Mouse (Mus musculus) embryonic facial prominence, embryonic 12.5 days (tissue): Measurements from ENCODE around the gene Eif4b. TPM values are rescaled to one million over a fixed set of nuclear protein-coding genes. Genes with fewer than 3 reads are reported as not detected.

ENCODE experiments used
- ATAC-seq: fragments of 200-750 bp; cut with Nextera tagmentation; 2 replicates; pipeline ENCODE4 v1.8.0; 2017; ENCODE audit not compliant: insufficient number of reproducible peaks, insufficient read depth, low FRiP score, low TSS enrichment
- H3K27ac ChIP-seq: fragments of 300-500 bp; sonication (generic); 2 replicates; pipeline ENCODE4 v1.5.1; 2016; ENCODE audit warnings: mild to moderate bottlenecking
- H3K27me3 ChIP-seq: fragments of 300-500 bp; sonication (generic); 2 replicates; pipeline ENCODE4 v1.6.1; 2016; ENCODE audit warnings: mild to moderate bottlenecking, moderate library complexity
- H3K36me3 ChIP-seq: fragments of 300-500 bp; sonication (generic); 2 replicates; pipeline ENCODE4 v1.6.1; 2016; ENCODE audit warnings: mild to moderate bottlenecking
- H3K4me1 ChIP-seq: fragments of 300-500 bp; sonication (generic); 2 replicates; pipeline ENCODE4 v1.6.1; 2016
- H3K4me2 ChIP-seq: fragments of 300-500 bp; sonication (generic); replicated peaks from 2 replicates; pipeline ENCODE4 v1.6.1; 2016; ENCODE audit warnings: mild to moderate bottlenecking, moderate library complexity
- H3K4me3 ChIP-seq: fragments of 300-500 bp; sonication (generic); 2 replicates; pipeline ENCODE4 v1.5.1; 2016; ENCODE audit warnings: mild to moderate bottlenecking
- H3K9ac ChIP-seq: fragments of 300-500 bp; sonication (generic); 2 replicates; pipeline ENCODE4 v1.6.1; 2016; ENCODE audit warnings: mild to moderate bottlenecking, moderate library complexity
- H3K9me3 ChIP-seq: fragments of 300-500 bp; sonication (generic); 2 replicates; pipeline ENCODE4 v1.6.1; 2016; ENCODE audit warnings: mild to moderate bottlenecking, moderate library complexity
- WGBS: fragments of 180-500 bp; shearing (Covaris S2); methylation state at CpG from one replicate; pipeline ENCODE4 v1.1.7; 2016; 5-methylcytosine and 5-hydroxymethylcytosine counted together
- polyA plus RNA-seq: library from polyadenylated mRNA; unstranded; fragments of >200 nt; fragmentation: Nextera tagmentation; extraction: Ambion mirVana; gene quantifications from 2 replicates; pipeline ENCODE4 v1.2.1, GENCODE M21; 2016

Eif4b gene
- polyA plus RNA-seq, 1 experiment from 2014 or later, result 120 TPM

DNA sequence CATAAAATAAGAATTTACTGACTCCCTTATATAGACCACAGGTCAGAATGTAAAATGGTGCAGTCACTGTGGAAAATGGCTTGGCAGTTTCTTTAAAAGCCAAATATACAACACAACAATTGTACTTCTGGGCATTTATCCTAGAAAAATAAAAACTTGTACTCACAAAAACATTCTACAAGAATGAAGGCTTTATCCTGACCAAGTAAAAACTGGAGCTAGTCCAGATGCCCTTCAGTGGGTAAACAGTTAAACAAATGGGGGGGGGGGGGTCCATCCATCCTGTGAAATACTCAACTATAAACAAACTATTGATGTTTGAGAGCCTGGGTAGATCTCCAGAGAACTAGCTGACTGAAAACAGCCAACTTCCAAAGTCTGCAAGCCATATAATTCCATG is 23.7 kb upstream of the Eif4b start:
- Histone ChIP-seq H3K36me3 (no peaks in the 10 kb centered on the region), H3K9me3 (no peaks in the 10 kb centered on the region), H3K27me3 (no peaks in the 10 kb centered on the region), H3K27ac (no peak overlapping the region), H3K4me3 (no peak overlapping the region), H3K4me2 (no peak overlapping the region), H3K9ac (no peak overlapping the region), H3K4me1 (no peaks in the 10 kb centered on the region)
- no peak for ATAC-seq

- H3K4me3 ChIP-seq, result peak overlapping the region; percentile 44
- WGBS, result under 1% methylated on average over 24 of the region's 33 CpGs
- no peaks in the 10 kb centered on the region for H3K27me3 ChIP-seq
- H3K27ac ChIP-seq, result peak overlapping the region; percentile 24; the same call in 1 of the 2 replicates
- H3K9ac ChIP-seq, result peak overlapping the region; percentile 55
- peak overlapping the region; percentile 64 for H3K4me2 ChIP-seq
- H3K9me3 ChIP-seq, result no peaks in the 10 kb centered on the region
- peak; percentile 73; the same call in 1 of the 2 replicates for ATAC-seq
- H3K36me3 ChIP-seq, result no peaks in the 10 kb centered on the region
- H3K4me1 ChIP-seq, result no peaks in the 10 kb centered on the region
These were observed 21.5 kb upstream of the Eif4b start for GRCm38 (mm10) chr15:102051920-102052683.

DNA sequence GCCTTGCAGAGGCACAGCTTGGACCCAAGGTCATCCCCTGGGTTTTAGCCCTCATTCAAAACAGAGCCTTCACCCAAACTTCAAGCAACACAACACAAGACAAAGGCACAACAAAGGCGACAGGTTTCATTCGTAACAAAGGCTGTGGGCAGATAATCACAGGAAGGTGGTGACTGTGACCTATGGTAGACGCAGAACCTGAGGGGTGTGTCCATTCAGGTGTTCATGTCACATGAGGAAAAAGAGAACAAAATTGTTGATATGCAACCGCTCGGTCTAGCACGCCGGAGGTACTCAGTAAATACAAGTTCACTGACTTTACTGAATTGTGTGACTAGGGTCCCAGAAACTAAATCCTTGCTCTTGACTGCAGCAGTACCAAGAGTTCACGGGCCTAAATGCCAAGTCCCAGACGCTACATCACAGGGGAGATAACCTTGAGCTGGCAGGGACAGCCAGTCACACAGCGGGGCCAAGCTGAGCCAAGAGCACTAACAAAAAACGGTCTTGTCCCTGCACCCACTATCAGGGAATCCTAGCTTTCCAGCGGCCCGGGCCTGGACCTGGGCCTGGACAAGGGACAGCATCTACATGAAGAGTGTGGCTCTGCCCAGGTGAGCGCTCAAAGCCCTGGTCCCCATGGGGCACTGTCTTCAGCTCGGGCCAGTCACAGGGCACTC is 16.9 kb upstream of the Eif4b start:
- H3K9ac ChIP-seq, result no peak overlapping the region
- no peaks in the 10 kb centered on the region for H3K4me1 ChIP-seq
- no peaks in the 10 kb centered on the region for H3K9me3 ChIP-seq
- 88% methylated on average over 15 of the region's 15 CpGs for WGBS
- no peaks in the 10 kb centered on the region for H3K36me3 ChIP-seq
- ATAC-seq, result no peak
- no peak overlapping the region for H3K4me2 ChIP-seq
- H3K4me3 ChIP-seq, result no peak overlapping the region
- no peaks in the 10 kb centered on the region for H3K27me3 ChIP-seq
- H3K27ac ChIP-seq, result no peak overlapping the region

DNA sequence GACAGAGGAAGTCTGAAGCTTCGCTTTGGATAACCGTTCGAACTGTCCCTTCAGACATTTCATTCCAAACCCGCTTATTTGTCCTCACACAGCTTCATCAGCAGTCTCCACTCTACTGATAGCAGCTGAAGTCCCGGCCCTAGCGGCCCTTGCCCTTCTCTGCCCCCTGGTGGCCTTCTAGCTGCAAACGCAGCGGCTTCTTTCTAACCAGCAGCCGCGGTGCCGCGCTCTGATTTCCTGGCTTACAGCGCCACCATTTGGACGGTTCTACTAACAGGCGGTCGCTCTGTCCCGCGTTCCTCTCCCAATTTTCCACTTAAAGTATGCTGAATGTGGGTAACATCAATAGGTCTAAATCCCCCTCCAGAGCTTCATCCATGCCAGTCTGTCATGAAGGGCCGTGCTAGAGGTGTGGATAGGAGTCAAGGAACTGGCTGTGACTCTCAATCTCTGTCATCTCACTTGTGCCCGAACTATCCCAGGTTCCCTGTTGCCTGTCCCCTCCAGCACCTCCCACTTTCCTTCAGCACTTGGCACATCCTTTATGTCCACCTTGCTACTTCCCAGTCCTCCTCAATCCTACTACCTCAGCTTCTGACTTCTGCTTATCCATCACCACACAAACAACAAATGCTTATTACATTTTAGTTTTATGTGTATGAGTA is 7.8 kb upstream of the Eif4b start:
- ATAC-seq, result 0 out of 2 replicates have a peak, but pooled peaks have one; percentile 30
- Histone ChIP-seq H3K4me2 (no peak overlapping the region), H3K27ac (no peak overlapping the region), H3K4me3 (no peak overlapping the region), H3K36me3 (no peaks in the 10 kb centered on the region), H3K9ac (no peak overlapping the region), H3K9me3 (no peaks in the 10 kb centered on the region), H3K4me1 (0 out of 2 replicates have a peak, but pooled peaks cover 2% of the 10 kb centered on the region), H3K27me3 (0 out of 2 replicates have a peak, but pooled peaks cover 4% of the 10 kb centered on the region)
- 4% methylated on average over 20 of the region's 20 CpGs for WGBS

DNA sequence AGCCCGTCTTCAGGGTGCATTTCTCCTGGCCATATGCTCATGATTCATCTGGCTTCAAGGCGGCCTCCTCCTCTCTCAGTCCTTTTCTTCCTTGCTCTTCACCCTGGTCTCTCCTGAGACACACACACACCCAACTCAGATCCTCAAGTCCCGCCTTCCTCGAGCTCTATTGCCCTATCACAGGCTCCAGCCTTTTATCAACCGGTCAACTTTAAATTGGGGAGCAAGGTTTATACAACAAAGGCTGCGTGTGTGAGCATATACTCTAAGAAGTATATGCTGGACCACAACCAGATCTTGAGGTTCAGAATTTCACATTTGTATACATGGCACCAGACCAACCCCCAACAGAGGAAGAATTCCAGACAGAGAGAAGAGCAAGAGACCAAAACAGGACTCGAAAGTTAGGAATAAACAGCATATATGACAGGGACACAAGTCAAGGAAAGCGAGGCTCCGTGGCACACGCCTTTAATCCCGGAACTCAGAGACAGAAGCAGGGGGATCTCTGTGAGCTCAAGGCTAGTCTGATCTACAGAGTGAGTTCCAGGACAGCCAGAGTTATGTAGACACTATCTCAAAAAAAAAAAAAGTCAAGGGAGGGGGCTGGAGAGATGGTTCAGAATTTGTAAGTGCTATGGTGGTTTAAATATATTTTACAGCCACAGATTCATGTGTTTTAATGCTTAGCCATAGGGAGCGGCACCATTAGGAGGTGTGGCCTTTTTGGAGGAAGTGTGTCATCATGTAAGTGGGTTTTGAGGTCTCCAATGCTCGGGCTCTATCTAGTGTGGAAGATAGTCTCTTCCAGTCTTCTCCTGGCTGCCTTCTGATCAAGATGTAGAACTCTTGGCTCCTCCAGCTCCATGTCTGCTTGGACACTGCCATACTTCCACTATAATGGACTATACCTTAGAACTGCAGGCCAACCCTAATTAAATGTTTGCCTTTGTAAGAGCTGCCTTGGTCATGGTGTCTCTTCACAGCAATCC is 2.8 kb upstream of the Eif4b start:
- Histone ChIP-seq H3K9ac (no peak overlapping the region), H3K27me3 (0 out of 2 replicates have a peak, but pooled peaks cover 4% of the 10 kb centered on the region), H3K4me2 (no peak overlapping the region), H3K4me1 (peaks cover 15% of the 10 kb centered on the region), H3K36me3 (no peaks in the 10 kb centered on the region), H3K9me3 (no peaks in the 10 kb centered on the region), H3K4me3 (no peak overlapping the region), H3K27ac (no peak overlapping the region)
- ATAC-seq, result no peak
- WGBS, result 70% methylated on average over 13 of the region's 13 CpGs

DNA sequence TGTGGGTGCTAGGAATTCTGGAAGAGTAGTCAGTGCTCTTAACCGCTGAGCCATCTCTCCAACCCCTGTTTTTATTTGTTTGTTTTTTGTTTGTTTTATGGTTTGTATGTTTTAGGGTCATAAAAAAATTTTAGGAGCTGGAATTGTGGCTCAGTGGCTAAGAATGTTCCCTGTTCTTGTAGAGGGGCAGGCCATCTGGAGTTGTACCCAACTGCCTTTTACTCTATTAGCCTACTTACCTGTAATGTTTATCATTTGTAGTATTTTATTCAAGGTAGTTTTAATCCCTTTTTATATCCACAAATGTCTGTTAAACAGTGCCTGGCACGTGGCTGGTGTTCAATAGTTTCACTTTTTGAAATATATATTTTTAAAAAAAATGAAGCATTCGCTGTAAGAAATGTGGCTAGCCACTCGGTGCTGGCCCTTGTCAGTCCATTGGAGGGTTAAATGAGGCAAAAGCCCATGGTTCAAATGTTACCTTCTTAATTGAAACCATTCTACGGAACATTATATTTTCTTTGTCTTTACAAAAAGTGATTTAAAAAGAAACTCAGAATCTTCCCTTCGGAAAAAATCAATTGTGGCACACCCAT is 512 bp upstream of the Eif4b start:
- Histone ChIP-seq H3K4me3 (peak overlapping the region; percentile 78), H3K27ac (no peak overlapping the region), H3K36me3 (no peaks in the 10 kb centered on the region), H3K9ac (no peak overlapping the region), H3K4me1 (peaks cover 17% of the 10 kb centered on the region), H3K27me3 (no peaks in the 10 kb centered on the region), H3K9me3 (no peaks in the 10 kb centered on the region), H3K4me2 (peak overlapping the region; percentile 46)
- ATAC-seq, result 0 out of 2 replicates have a peak, but pooled peaks have one; percentile 6
- 17% methylated on average over 6 of the region's 6 CpGs for WGBS

DNA sequence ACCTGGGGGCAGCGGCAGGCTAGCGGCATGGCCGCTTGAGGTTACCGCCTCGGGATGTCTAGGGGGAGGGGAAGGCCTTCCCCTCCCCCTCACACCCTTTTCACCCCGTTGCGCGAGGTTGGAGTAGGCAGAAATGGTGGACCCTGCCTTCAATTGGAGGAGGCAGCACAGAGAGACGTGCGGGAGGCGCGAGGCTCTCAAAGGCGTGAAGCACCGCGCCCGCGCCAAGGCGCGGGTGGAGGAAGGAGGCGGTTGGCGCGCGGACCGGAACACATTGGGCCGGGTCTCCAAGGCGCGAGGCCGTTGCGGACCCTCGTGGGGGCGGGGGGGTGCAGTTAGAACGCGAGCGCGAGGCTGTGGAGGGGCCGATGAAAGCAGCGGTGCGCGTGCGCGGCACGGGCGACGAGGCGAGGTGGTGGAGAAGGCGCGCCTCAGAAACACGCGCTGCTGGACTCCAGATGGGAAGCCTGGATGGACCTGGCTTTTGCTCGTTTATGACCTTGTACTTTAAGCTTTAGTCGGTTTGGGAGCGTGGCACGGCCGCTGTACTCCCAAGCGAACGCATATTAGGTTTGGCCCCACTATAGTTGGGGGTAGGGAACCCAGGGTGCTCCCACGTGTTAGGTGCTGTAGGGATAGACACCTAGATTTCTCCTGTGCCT is 628 bp downstream of the Eif4b start:
- Histone ChIP-seq H3K4me1 (peaks cover 17% of the 10 kb centered on the region), H3K36me3 (no peaks in the 10 kb centered on the region), H3K27me3 (no peaks in the 10 kb centered on the region), H3K9me3 (no peaks in the 10 kb centered on the region), H3K4me3 (peak overlapping the region; percentile 78), H3K27ac (peak overlapping the region; percentile 96), H3K9ac (peak overlapping the region; percentile 93), H3K4me2 (peak overlapping the region; percentile 65)
- under 1% methylated on average over 56 of the region's 57 CpGs for WGBS
- peak; percentile 36; the same call in 1 of the 2 replicates for ATAC-seq

GRCm38 (mm10) chr15:102074876-102075585 is 1.5 kb downstream of the Eif4b start:
- H3K9me3 ChIP-seq, result no peaks in the 10 kb centered on the region
- H3K36me3 ChIP-seq, result no peaks in the 10 kb centered on the region
- ATAC-seq, result no peak
- WGBS, result 13% methylated on average over 11 of the region's 11 CpGs
- peaks cover 17% of the 10 kb centered on the region for H3K4me1 ChIP-seq
- peak overlapping the region; percentile 93 for H3K9ac ChIP-seq
- H3K27ac ChIP-seq, result no peak overlapping the region
- no peaks in the 10 kb centered on the region for H3K27me3 ChIP-seq
- peak overlapping the region; percentile 78 for H3K4me3 ChIP-seq
- peak overlapping the region; percentile 65 for H3K4me2 ChIP-seq

DNA sequence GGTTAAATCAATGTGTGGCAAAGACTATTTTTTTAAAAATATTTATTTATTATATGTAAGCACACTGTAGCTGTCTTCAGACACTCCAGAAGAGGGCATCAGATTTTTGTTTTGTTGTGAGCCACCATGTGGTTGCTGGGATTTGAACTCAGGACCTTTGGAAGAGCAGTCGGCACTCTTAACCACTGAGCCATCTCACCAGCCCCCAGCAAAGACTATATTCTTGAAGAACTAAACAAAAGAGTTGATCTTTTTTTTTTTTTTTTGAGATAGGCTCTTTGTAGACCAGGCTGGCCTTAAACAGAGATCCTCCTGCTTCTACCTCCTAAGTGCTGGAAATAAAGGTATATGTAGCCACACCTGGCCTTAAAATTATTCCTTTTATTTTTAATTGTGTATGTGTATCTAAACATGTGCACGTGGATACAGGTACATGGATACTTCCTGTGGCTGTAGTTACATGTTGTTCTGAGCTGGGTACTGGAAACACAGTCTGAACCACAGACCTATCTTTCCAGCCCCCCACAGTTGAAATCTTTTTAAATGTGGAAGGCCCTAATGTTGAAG is 3.6 kb downstream of the Eif4b start:
- no peaks in the 10 kb centered on the region for H3K27me3 ChIP-seq
- no peak overlapping the region for H3K4me2 ChIP-seq
- H3K9ac ChIP-seq, result no peak overlapping the region
- ATAC-seq, result no peak
- H3K36me3 ChIP-seq, result peaks cover 4% of the 10 kb centered on the region; the same call in 1 of the 2 replicates
- H3K4me1 ChIP-seq, result peaks cover 17% of the 10 kb centered on the region
- WGBS, result 92% methylated on average over 2 of the region's 2 CpGs
- no peaks in the 10 kb centered on the region for H3K9me3 ChIP-seq
- H3K4me3 ChIP-seq, result no peak overlapping the region
- no peak overlapping the region for H3K27ac ChIP-seq

DNA sequence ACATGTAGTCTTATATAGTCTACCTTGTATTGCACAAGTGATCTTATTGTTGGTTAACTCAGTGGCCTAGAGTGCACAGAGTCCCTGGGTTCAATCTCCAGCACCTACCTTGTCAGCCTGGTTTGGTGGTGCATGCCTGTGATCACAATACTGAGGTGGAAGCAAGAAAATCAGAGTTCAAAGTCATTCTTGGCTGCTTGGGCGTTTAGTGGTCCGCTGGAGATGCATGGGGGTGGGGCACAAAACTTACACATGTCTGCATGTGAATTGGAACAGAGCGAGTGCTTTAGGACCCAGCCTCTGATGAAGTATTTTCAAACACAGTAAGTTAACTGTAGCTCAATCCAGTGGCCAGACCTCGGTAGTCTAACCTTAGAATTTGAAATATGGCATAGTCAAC is 5.6 kb downstream of the Eif4b start:
- 83% methylated on average over 4 of the region's 4 CpGs for WGBS
- H3K27me3 ChIP-seq, result no peaks in the 10 kb centered on the region
- H3K9ac ChIP-seq, result no peak overlapping the region
- no peak overlapping the region for H3K4me2 ChIP-seq
- peaks cover 13% of the 10 kb centered on the region for H3K4me1 ChIP-seq
- no peak for ATAC-seq
- no peak overlapping the region for H3K4me3 ChIP-seq
- H3K27ac ChIP-seq, result no peak overlapping the region
- H3K36me3 ChIP-seq, result peaks cover 22% of the 10 kb centered on the region
- H3K9me3 ChIP-seq, result no peaks in the 10 kb centered on the region
